Mouse (Mus musculus) forebrain, postnatal 0 days (tissue): ENCODE measurements around the gene Otof. TPM values are rescaled to one million over a fixed set of nuclear protein-coding genes. Genes with fewer than 3 reads are reported as not detected.

Experiments used
- ATAC-seq: fragments of 200-750 bp; cut with Nextera tagmentation; 2 replicates; pipeline ENCODE4 v1.8.0; 2017; ENCODE audit warnings: mild to moderate bottlenecking, moderate library complexity
- DNase-seq: peaks from one replicate; pipeline ENCODE4 v3.0.0-alpha.2; 2015
- H3K27ac ChIP-seq: fragments of 300-500 bp; sonication (generic); 2 replicates; pipeline ENCODE4 v1.5.1; 2014; ENCODE audit warnings: low read depth, mild to moderate bottlenecking, antibody characterized with exemption, low read length, moderate library complexity, mixed read lengths
- H3K27me3 ChIP-seq: fragments of 300-500 bp; sonication (generic); 2 replicates; pipeline ENCODE4 v1.6.1; 2014; ENCODE audit warnings: mild to moderate bottlenecking, low read length, mixed read lengths; ENCODE audit not compliant: insufficient read depth
- H3K36me3 ChIP-seq: fragments of 300-500 bp; sonication (generic); 2 replicates; pipeline ENCODE4 v1.6.1; 2014; ENCODE audit warnings: mild to moderate bottlenecking, moderate library complexity; ENCODE audit not compliant: insufficient read depth
- H3K4me1 ChIP-seq: fragments of 300-500 bp; sonication (generic); 2 replicates; pipeline ENCODE4 v1.6.1; 2014; ENCODE audit warnings: antibody characterized with exemption; ENCODE audit not compliant: insufficient read depth
- H3K4me2 ChIP-seq: fragments of 300-500 bp; sonication (generic); 2 replicates; pipeline ENCODE4 v1.6.1; 2014; ENCODE audit warnings: low read depth, mild to moderate bottlenecking, moderate library complexity
- H3K4me3 ChIP-seq: fragments of 300-500 bp; sonication (generic); 2 replicates; pipeline ENCODE4 v1.5.1; 2014; ENCODE audit warnings: low read depth, low read length, mixed read lengths
- H3K9ac ChIP-seq: fragments of 300-500 bp; sonication (generic); 2 replicates; pipeline ENCODE4 v1.6.1; 2014; ENCODE audit warnings: mild to moderate bottlenecking
- H3K9me3 ChIP-seq: fragments of 300-500 bp; sonication (generic); 2 replicates; pipeline ENCODE4 v1.6.1; 2016; ENCODE audit warnings: low read length
- CTCF ChIP-seq: sonication (generic); IDR thresholded peaks from 2 replicates; pipeline ENCODE4 v1.5.1; 2016; ENCODE audit warnings: antibody characterized with exemption, control low read depth, low read depth
- WGBS: fragments of 180-500 bp; shearing (Covaris S2); extraction: QIAGEN DNeasy Blood & Tissue Kit; methylation state at CpG from one replicate; pipeline ENCODE4 v1.1.7; 2014; 5-methylcytosine and 5-hydroxymethylcytosine counted together
- polyA plus RNA-seq: library from polyadenylated mRNA; unstranded; fragments of >200 nt; fragmentation: Nextera tagmentation; extraction: Ambion mirVana; gene quantifications from 2 replicates; pipeline ENCODE4 v1.2.1, GENCODE M21; 2015
- total RNA-seq: library from RNA; depleted of rRNA; stranded (reverse); fragments of >200 nt; gene quantifications from 2 replicates; pipeline ENCODE4 v1.2.3, GENCODE M21; 2014

Otof gene
- total and polyA plus RNA-seq, 2 experiments from 2014 or later, result 3.0 to 7.6 TPM

DNA sequence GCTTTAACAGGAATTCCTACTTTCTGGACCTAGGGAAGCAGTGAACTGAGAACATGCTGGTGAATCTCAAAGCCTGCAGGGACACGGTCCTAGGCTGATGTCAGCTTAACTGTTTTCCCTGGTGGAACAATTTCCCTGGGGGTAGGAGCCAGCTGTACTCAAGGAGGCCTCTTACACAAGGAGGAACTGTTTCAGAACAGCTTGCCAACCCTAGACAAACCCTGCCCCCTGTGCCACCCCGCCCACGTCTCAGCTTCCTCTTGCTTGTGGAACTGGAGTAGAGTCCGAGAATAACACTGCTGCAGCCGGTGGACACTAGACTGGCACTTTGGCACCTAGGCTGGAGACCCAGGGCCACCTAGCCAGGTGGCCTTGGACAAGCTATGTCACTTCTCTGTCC is 92.3 kb downstream of the Otof start:
- DNase-seq, result no peak
- WGBS, result 77% methylated on average over 5 of the region's 5 CpGs

DNA sequence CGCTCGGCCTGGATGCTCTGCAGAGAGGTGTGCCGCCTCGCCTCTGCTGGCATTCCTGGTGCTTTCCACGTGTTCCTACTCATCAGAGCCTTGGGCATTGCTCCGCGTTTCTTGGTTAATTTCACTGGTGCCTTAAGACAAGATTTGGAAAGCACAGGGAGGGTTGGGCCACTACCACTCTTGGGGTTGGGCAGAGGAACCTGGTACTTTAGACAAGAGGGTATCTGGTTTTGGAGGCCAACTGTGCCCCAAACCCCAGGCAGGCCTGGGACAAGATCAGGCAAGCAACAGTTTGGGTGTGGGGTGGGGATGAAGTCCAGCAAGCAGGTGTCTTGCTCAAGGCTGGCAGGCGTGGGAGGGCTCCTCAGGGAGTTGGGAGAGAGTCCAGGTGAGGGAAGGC is 94.3 kb downstream of the Otof start:
- Histone ChIP-seq H3K4me2 (no peak overlapping the region), H3K27me3 (no peaks in the 10 kb centered on the region), H3K9me3 (no peaks in the 10 kb centered on the region), H3K36me3 (no peaks in the 10 kb centered on the region), H3K4me1 (no peaks in the 10 kb centered on the region), H3K4me3 (no peak overlapping the region), H3K9ac (no peak overlapping the region), H3K27ac (no peak overlapping the region)
- WGBS, result 76% methylated on average over 8 of the region's 8 CpGs
- TF ChIP-seq CTCF, result no peak
- DNase-seq, result no peak
- ATAC-seq, result no peak

More for the DNA sequence above, 92.3 kb downstream of the Otof start:
- no peak overlapping the region for H3K4me2 ChIP-seq
- no peak for ATAC-seq
- no peak for TF ChIP-seq CTCF
- H3K4me3 ChIP-seq, result no peak overlapping the region
- no peaks in the 10 kb centered on the region for H3K9me3 ChIP-seq
- H3K36me3 ChIP-seq, result no peaks in the 10 kb centered on the region
- no peaks in the 10 kb centered on the region for H3K27me3 ChIP-seq
- no peak overlapping the region for H3K9ac ChIP-seq
- no peak overlapping the region for H3K27ac ChIP-seq
- H3K4me1 ChIP-seq, result no peaks in the 10 kb centered on the region

DNA sequence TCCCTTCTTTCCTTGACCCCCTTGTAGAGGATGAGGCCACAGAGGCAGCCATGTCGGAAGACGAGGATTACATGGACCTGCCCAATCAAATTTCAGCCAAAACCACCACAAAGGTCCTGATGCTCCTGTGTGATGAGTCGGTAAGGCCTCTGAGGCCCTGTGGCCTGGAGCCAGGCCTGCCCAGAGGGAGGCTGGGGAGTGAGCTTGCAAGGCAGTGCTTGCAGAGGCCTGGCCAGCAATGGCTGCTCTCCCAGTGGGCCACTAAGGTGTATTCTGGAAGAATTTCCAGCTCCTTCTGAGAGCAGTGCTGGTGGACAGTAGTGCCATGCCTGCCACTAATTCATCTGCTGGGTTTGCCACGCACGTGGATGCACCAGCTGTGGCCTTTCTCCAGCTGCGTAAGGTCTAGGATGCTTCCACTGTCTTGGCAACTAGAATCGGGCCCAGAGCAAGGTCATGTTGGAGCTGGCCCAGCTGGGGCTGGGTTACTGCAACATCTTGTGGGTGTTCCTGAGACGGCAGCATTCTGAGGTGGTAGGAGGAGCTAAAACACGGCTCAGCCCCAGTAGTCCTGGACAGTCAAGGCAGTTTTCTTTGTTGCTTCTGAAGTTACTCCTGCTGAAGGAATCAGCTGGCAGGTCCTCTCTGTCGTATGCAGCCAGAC is 103.2 kb downstream of the Otof start:
- no peak overlapping the region for H3K4me2 ChIP-seq
- 85% methylated on average over 10 of the region's 10 CpGs for WGBS
- H3K27ac ChIP-seq, result no peak overlapping the region
- H3K36me3 ChIP-seq, result no peaks in the 10 kb centered on the region
- DNase-seq (no peak), ATAC-seq (no peak)
- TF ChIP-seq CTCF, result no peak
- no peaks in the 10 kb centered on the region for H3K27me3 ChIP-seq
- no peak overlapping the region for H3K9ac ChIP-seq
- no peak overlapping the region for H3K4me3 ChIP-seq
- H3K4me1 ChIP-seq, result no peaks in the 10 kb centered on the region
- H3K9me3 ChIP-seq, result no peaks in the 10 kb centered on the region

DNA sequence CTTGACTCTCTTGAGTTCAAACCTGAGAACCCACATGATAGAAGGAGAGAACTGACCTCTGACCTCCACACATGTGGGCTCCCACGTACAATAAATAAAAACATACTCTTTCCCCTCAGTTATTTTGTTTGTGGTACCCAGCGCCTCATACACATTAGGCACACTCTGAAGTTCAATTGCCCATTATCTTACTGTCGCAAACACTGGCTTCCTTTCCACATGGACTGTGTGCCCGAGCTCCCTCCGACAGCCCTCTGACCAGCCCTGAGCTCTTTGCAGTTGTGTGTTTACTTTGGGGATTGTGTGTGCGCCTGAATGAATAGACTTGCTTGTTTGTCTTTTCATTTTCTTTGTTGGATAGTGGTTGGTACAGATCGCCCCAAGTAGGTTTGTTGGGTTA is 105.1 kb downstream of the Otof start:
- Histone ChIP-seq H3K9ac (no peak overlapping the region), H3K36me3 (no peaks in the 10 kb centered on the region), H3K4me2 (no peak overlapping the region), H3K4me1 (no peaks in the 10 kb centered on the region), H3K9me3 (no peaks in the 10 kb centered on the region), H3K4me3 (no peak overlapping the region), H3K27ac (no peak overlapping the region), H3K27me3 (no peaks in the 10 kb centered on the region)
- ATAC-seq (no peak), DNase-seq (no peak)
- no peak for TF ChIP-seq CTCF
- 81% methylated on average over 7 of the region's 7 CpGs for WGBS

DNA sequence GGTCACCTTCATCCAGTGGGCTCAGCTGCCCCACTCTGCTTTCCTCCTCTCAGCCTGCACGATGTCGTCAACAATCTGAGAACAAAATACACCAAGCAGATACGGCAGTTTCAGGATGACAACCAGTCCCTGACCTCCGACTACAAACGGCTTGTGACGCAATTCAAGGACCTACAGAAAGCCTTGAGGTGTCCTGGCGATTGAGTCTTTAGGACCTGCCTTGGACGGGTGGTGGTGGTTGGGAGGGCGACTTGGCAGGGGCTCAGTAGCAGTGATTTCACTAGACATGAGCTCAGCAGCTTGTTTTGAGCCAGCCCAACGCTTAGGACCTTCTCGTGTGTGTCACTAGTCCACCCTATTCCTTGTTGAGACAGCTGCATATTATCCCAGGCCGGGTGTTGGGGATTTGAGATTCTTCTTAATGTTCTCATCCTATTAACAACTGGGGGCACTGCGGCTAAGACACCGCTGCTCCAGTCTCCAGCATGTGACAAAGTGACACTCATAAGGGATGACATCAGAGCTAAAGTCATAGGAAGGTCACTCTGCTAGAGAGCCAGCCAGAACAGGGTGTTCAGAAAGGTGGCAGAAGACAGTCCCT is 106.1 kb downstream of the Otof start:
- Histone ChIP-seq H3K9me3 (no peaks in the 10 kb centered on the region), H3K27me3 (no peaks in the 10 kb centered on the region), H3K4me2 (no peak overlapping the region), H3K4me3 (no peak overlapping the region), H3K9ac (no peak overlapping the region), H3K27ac (no peak overlapping the region), H3K4me1 (no peaks in the 10 kb centered on the region), H3K36me3 (no peaks in the 10 kb centered on the region)
- ATAC-seq, result no peak
- TF ChIP-seq CTCF, result no peak
- WGBS, result 83% methylated on average over 14 of the region's 14 CpGs
- no peak for DNase-seq

DNA sequence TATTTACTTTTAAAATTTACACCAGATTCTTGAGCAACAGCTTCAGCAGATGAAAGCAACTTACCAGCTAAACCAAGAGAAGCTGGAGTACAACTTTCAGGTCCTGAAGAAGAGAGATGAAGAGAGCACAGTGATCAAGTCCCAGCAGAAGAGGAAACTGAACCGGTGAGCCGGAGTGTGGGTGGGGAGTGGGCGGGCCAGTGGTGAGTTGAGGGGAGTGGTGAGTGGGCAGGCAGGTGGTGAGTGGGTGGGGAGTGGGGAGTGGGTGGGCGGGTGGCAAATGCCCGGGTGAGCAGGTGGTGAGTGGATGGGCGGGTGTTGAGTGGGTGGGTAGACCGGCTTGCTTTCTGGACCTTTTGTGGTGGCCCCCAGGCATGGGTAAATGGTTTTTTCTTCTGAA is 106.6 kb downstream of the Otof start:
- no peak for DNase-seq
- Histone ChIP-seq H3K9ac (no peak overlapping the region), H3K4me3 (no peak overlapping the region), H3K4me2 (no peak overlapping the region), H3K27ac (no peak overlapping the region), H3K27me3 (no peaks in the 10 kb centered on the region), H3K36me3 (no peaks in the 10 kb centered on the region), H3K4me1 (no peaks in the 10 kb centered on the region), H3K9me3 (no peaks in the 10 kb centered on the region)
- WGBS, result 89% methylated on average over 7 of the region's 7 CpGs
- no peak for TF ChIP-seq CTCF
- no peak for ATAC-seq

DNA sequence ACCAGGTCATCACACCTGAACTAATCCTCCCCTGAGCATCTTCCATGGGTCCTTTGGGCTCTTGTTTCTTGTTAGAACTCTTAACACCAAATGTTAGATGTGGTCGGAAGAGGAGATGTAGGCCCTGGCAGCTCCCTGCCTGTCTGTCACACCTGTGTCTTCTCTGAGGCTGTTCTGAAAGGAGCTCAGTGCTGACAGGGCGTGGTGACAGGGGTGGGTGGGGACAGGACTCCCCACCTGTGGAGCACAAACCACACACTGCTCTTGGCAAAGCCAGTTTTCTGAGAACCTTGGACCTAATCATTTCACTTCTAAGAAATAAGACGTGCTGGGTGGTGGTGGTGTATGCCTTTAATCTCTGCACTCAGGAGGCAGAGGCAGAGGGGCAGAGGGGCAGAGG is 108.1 kb downstream of the Otof start:
- DNase-seq (no peak), ATAC-seq (no peak)
- no peaks in the 10 kb centered on the region for H3K27me3 ChIP-seq
- H3K4me1 ChIP-seq, result no peaks in the 10 kb centered on the region
- 0 out of 2 replicates have a peak, but pooled peaks cover 3% of the 10 kb centered on the region for H3K36me3 ChIP-seq
- H3K27ac ChIP-seq, result no peak overlapping the region
- H3K4me2 ChIP-seq, result no peak overlapping the region
- no peak for TF ChIP-seq CTCF
- 58% methylated on average over 3 of the region's 3 CpGs for WGBS
- no peaks in the 10 kb centered on the region for H3K9me3 ChIP-seq
- H3K9ac ChIP-seq, result no peak overlapping the region
- no peak overlapping the region for H3K4me3 ChIP-seq
